Mouse (Mus musculus) kidney, embryonic 14.5 days (tissue): ENCODE measurements around the gene Fcho1. TPM values are rescaled to one million over a fixed set of nuclear protein-coding genes. Genes with fewer than 3 reads are reported as not detected.
"Not testable (repeated sequence)": the region's sequence is repeated elsewhere in the genome, so short reads cannot be mapped to it uniquely, and the experiment has no call there.

Experiments used
- ATAC-seq: fragments of 200-750 bp; cut with Nextera tagmentation; 2 replicates; pipeline ENCODE4 v1.8.0; 2017; ENCODE audit warnings: moderate number of reproducible peaks, mild to moderate bottlenecking, moderate TSS enrichment, moderate library complexity; ENCODE audit not compliant: low FRiP score, low TSS enrichment
- H3K27ac ChIP-seq: fragments of 300-500 bp; sonication (generic); 2 replicates; pipeline ENCODE4 v1.5.1; 2014; ENCODE audit warnings: low read depth, mild to moderate bottlenecking, low read length, moderate library complexity, mixed read lengths
- H3K27me3 ChIP-seq: fragments of 300-500 bp; sonication (generic); 2 replicates; pipeline ENCODE4 v1.6.1; 2014; ENCODE audit warnings: mild to moderate bottlenecking, low read length; ENCODE audit not compliant: control insufficient read depth, insufficient read depth
- H3K36me3 ChIP-seq: fragments of 300-500 bp; sonication (generic); 2 replicates; pipeline ENCODE4 v1.6.1; 2014; ENCODE audit warnings: low read length, mixed read lengths; ENCODE audit not compliant: control insufficient read depth, insufficient read depth
- H3K4me1 ChIP-seq: fragments of 300-500 bp; sonication (generic); 2 replicates; pipeline ENCODE4 v1.6.1; 2014; ENCODE audit warnings: low read length, mixed read lengths; ENCODE audit not compliant: control insufficient read depth, insufficient read depth
- H3K4me2 ChIP-seq: fragments of 300-500 bp; sonication (generic); replicated peaks from 2 replicates; pipeline ENCODE4 v1.6.1; 2014; ENCODE audit warnings: low read depth, mild to moderate bottlenecking, low read length
- H3K4me3 ChIP-seq: fragments of 300-500 bp; sonication (generic); 2 replicates; pipeline ENCODE4 v1.5.1; 2014; ENCODE audit warnings: mild to moderate bottlenecking, low read length
- H3K9ac ChIP-seq: fragments of 300-500 bp; sonication (generic); 2 replicates; pipeline ENCODE4 v1.6.1; 2014; ENCODE audit warnings: low read depth, mild to moderate bottlenecking, low read length, moderate library complexity
- H3K9me3 ChIP-seq: fragments of 300-500 bp; sonication (generic); 2 replicates; pipeline ENCODE4 v1.6.1; 2016; ENCODE audit warnings: low read length; ENCODE audit not compliant: control insufficient read depth
- WGBS: fragments of 180-500 bp; shearing (Covaris S2); extraction: QIAGEN DNeasy Blood & Tissue Kit; methylation state at CpG from one replicate; pipeline ENCODE4 v1.1.7; 2014; 5-methylcytosine and 5-hydroxymethylcytosine counted together
- polyA plus RNA-seq: library from polyadenylated mRNA; unstranded; fragments of >200 nt; fragmentation: Nextera tagmentation; extraction: Ambion mirVana; gene quantifications from 2 replicates; pipeline ENCODE4 v1.2.1, GENCODE M21; 2014

The Fcho1 gene
- polyA plus RNA-seq, 1 experiment from 2014 or later: 6.5 TPM

GRCm38 (mm10) chr8:71709134-71709799, 16.2 kb downstream of the Fcho1 start:
- H3K4me2 ChIP-seq: peak overlapping the region; percentile 31; the same call in 1 of the 2 replicates
- H3K27ac ChIP-seq: no peak overlapping the region
- peaks cover 25% of the 10 kb centered on the region for H3K27me3 ChIP-seq
- WGBS: 36% methylated on average over 25 of the region's 25 CpGs
- peak; percentile 40; the same call in 1 of the 2 replicates for ATAC-seq
- no peak overlapping the region for H3K9ac ChIP-seq
- H3K4me3 ChIP-seq: peak overlapping the region; percentile 13; the same call in 1 of the 2 replicates
- no peaks in the 10 kb centered on the region for H3K36me3 ChIP-seq
- H3K9me3 ChIP-seq: no peaks in the 10 kb centered on the region
- H3K4me1 ChIP-seq: no peaks in the 10 kb centered on the region

DNA sequence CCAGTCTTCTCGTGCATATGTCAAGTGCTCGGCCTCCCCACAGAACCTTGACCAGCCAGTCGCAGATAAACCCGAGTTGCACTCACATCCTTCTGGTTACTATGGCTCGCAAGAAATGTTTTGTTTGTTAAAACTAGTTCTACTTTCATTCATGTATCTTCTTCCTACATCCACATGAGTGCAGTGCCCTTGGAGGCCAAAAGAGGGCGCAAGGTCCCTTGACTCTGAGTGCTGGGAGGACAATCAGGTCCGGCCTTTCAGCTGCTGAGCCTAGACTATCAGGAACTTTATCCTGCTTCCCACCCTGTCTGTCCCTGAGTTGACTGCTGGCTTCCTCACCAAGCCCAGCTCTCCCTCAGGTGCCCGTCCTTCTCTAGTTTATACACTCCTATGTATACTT, 17.6 kb downstream of the Fcho1 start:
- Histone ChIP-seq H3K4me1 (no peaks in the 10 kb centered on the region), H3K4me3 (no peak overlapping the region), H3K27me3 (peaks cover 30% of the 10 kb centered on the region), H3K27ac (no peak overlapping the region), H3K4me2 (no peak overlapping the region), H3K36me3 (no peaks in the 10 kb centered on the region), H3K9ac (no peak overlapping the region), H3K9me3 (no peaks in the 10 kb centered on the region)
- ATAC-seq: no peak
- 50% methylated on average over 8 of the region's 8 CpGs for WGBS

DNA sequence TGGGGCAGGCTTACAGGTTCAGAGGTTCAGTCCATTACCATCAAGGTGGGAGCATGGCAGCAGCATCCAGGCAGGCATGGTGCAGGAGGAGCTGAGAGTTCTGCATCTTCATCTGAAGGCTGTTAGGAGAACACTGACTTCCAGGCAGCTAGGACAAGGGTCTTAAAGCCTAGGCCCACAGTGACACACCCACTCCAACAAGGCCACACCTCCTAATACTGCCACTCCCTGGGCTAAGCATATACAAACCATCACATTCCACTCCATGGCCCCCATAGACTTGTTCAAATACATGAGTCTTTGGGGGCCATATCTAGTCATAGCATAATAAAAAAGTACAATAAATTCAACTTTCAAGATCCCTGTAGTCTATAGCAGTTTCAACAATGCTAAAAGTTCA, 22.1 kb downstream of the Fcho1 start:
- H3K9me3 ChIP-seq, H3K36me3 ChIP-seq, H3K4me2 ChIP-seq, H3K4me1 ChIP-seq, H3K27ac ChIP-seq, ATAC-seq, H3K4me3 ChIP-seq, H3K9ac ChIP-seq: not testable (repeated sequence)
- H3K27me3 ChIP-seq: peaks cover 56% of the 10 kb centered on the region

GRCm38 (mm10) chr8:71702923-71703322, 22.6 kb downstream of the Fcho1 start:
- Histone ChIP-seq H3K36me3 (no peaks in the 10 kb centered on the region), H3K4me1 (peaks cover 4% of the 10 kb centered on the region), H3K9ac (no peak overlapping the region), H3K9me3 (no peaks in the 10 kb centered on the region), H3K4me3 (no peak overlapping the region), H3K4me2 (no peak overlapping the region), H3K27ac (no peak overlapping the region), H3K27me3 (peaks cover 55% of the 10 kb centered on the region)
- 68% methylated on average over 3 of the region's 3 CpGs for WGBS
- ATAC-seq: no peak

GRCm38 (mm10) chr8:71702087-71702432, 23.5 kb downstream of the Fcho1 start:
- Histone ChIP-seq H3K9me3 (no peaks in the 10 kb centered on the region), H3K36me3 (no peaks in the 10 kb centered on the region), H3K9ac (no peak overlapping the region), H3K27me3 (peaks cover 53% of the 10 kb centered on the region), H3K4me3 (no peak overlapping the region), H3K4me1 (peaks cover 4% of the 10 kb centered on the region), H3K4me2 (no peak overlapping the region), H3K27ac (no peak overlapping the region)
- ATAC-seq: no peak
- 22% methylated on average over 4 of the region's 4 CpGs for WGBS

GRCm38 (mm10) chr8:71701414-71702086, 24.0 kb downstream of the Fcho1 start, which contains the start of gene B3gnt3:
Gene B3gnt3, minus strand, starts transcription at chr8:71701789.
- H3K9ac ChIP-seq: 0 out of 2 replicates have a peak within 1 kb of the TSS, but pooled peaks have one; percentile 37
- no peak within 1 kb of the TSS for H3K27ac ChIP-seq
- peaks cover 50% of the 10 kb centered on the region for H3K27me3 ChIP-seq
- no peaks in the 10 kb centered on the region for H3K9me3 ChIP-seq
- 19% methylated on average over 32 of the region's 34 CpGs for WGBS
- H3K4me1 ChIP-seq: peaks cover 4% of the 10 kb centered on the region
- H3K4me3 ChIP-seq: peak within 1 kb of the TSS; percentile 26
- ATAC-seq: no peak
- H3K4me2 ChIP-seq: peak within 1 kb of the TSS; percentile 34; the same call in 1 of the 2 replicates
- no peaks in the 10 kb centered on the region for H3K36me3 ChIP-seq

- H3K9ac ChIP-seq: 0 out of 2 replicates have a peak overlapping the region, but pooled peaks have one; percentile 37
- peaks cover 4% of the 10 kb centered on the region for H3K4me1 ChIP-seq
- 3% methylated on average over 29 of the region's 29 CpGs for WGBS
- H3K4me3 ChIP-seq: peak overlapping the region; percentile 26
- peak overlapping the region; percentile 34; the same call in 1 of the 2 replicates for H3K4me2 ChIP-seq
- H3K27me3 ChIP-seq: peaks cover 50% of the 10 kb centered on the region
- no peaks in the 10 kb centered on the region for H3K9me3 ChIP-seq
- H3K27ac ChIP-seq: no peak overlapping the region
- 0 out of 2 replicates have a peak, but pooled peaks have one; percentile 21 for ATAC-seq
- no peaks in the 10 kb centered on the region for H3K36me3 ChIP-seq
These were observed 24.8 kb downstream of the Fcho1 start for GRCm38 (mm10) chr8:71700493-71701269.

DNA sequence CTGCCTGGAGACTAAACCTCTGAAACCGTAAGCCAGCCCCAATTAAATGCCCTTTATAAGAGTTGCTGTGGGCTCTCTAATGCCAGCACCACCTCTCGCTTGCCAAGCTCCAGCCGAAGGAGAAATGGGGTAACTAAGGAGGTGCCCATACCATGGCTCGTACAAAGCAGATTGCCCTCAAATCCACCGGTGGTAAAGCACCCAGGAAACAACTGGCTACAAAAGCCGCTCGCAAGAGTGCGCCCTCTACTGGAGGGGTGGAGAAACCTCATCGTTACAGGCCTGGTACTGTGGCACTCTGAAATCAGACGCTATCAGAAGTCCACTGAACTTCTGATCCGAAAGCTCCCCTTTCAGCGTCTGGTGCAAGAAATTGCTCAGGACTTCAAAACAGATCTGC, 30.1 kb downstream of the Fcho1 start:
- H3K9ac ChIP-seq, H3K4me1 ChIP-seq, H3K9me3 ChIP-seq, H3K4me3 ChIP-seq, H3K4me2 ChIP-seq, H3K36me3 ChIP-seq, ATAC-seq, H3K27ac ChIP-seq: not testable (repeated sequence)
- H3K27me3 ChIP-seq: peaks cover 69% of the 10 kb centered on the region
- WGBS: 66% methylated on average over 12 of the region's 12 CpGs
